Mouse (Mus musculus): ENCODE measurements at regions not wholly inside any gene's neighbourhood (a gene's known extent, or its start where the extent isn't known, plus 50 kb on each side); places are given as distances from the start of the nearest gene placed in this dataset.
"Not testable (repeated sequence)": the region's sequence is repeated elsewhere in the genome, so short reads cannot be mapped to it uniquely, and the experiment has no call there.

DNA sequence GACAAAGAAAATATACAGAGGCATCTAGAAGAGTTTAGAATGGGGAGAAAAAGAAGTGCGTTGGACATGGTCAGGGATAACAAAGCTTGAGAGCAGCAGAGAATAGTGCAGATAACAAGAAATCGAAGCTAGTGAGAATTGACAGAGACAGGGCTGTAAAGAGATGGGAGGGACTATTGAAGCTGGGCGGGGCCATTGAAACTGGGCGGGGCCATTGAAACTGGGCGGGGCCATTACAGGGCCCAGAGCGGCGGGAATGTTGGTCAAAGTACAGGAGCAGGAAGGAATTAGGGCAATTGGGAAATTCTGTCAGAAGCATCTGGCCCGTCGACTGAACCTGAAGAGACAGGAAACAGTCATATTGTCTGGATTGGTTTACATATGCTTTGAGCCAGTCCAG is 243.3 kb upstream of the Srek1ip1 start:
- no peak overlapping the region for H3K9ac ChIP-seq (replicated peaks)
- no peak for ATAC-seq
- no peak overlapping the region for H3K27ac ChIP-seq (ENCODE audit: low read depth)
- H3K4me1 ChIP-seq (ENCODE audit: insufficient read depth): no peaks in the 10 kb centered on the region
- no peak overlapping the region for H3K4me3 ChIP-seq (ENCODE audit: low read depth, low read length)
- no peaks in the 10 kb centered on the region for H3K9me3 ChIP-seq (ENCODE audit: low read length)
- H3K36me3 ChIP-seq (replicated peaks; ENCODE audit: insufficient read depth, low read length): no peaks in the 10 kb centered on the region
- WGBS (ENCODE audit: insufficient replicate concordance): 73% methylated on average over 9 of the region's 9 CpGs
- DNase-seq: no peak
- no peaks in the 10 kb centered on the region for H3K27me3 ChIP-seq (ENCODE audit: insufficient read depth, low read length)
- TF ChIP-seq EP300 (IDR thresholded peaks at IDR 0.05; ENCODE audit: low read depth) (no peak), CTCF (IDR thresholded peaks at IDR 0.05; ENCODE audit: low read depth) (no peak)
- H3K4me2 ChIP-seq (ENCODE audit: low read depth, low read length): no peak overlapping the region

DNA sequence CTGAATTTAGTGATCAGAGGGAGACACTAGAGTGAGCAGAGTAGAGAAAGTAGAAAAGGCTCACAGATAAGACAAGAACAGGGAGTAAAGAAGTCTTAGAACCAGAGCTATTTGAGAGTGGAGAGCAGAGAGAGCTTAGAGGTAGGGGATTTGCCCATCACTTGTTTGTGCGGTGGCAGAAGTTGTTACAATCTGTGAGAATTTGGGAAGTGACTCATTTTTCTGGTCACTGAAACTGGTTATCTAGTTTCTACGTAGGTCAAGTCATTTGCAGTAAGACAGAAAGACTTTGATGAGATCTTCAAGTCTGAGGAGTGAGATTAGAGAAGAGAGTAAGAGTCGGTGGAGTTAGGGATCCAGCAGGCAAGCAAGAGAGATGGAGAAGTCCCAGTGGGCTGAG is 239.0 kb upstream of the Srek1ip1 start:
- H3K36me3 ChIP-seq (replicated peaks; ENCODE audit: insufficient read depth, low read length): no peaks in the 10 kb centered on the region
- 58% methylated on average over 3 of the region's 3 CpGs for WGBS (ENCODE audit: insufficient replicate concordance)
- DNase-seq (no peak), ATAC-seq (no peak)
- no peak overlapping the region for H3K9ac ChIP-seq (replicated peaks)
- no peaks in the 10 kb centered on the region for H3K9me3 ChIP-seq (ENCODE audit: low read length)
- TF ChIP-seq EP300 (IDR thresholded peaks at IDR 0.05; ENCODE audit: low read depth): no peak
- H3K27ac ChIP-seq (ENCODE audit: low read depth): no peak overlapping the region
- H3K27me3 ChIP-seq (ENCODE audit: insufficient read depth, low read length): no peaks in the 10 kb centered on the region
- no peaks in the 10 kb centered on the region for H3K4me1 ChIP-seq (ENCODE audit: insufficient read depth)
- H3K4me2 ChIP-seq (ENCODE audit: low read depth, low read length): no peak overlapping the region
- H3K4me3 ChIP-seq (ENCODE audit: low read depth, low read length): no peak overlapping the region

DNA sequence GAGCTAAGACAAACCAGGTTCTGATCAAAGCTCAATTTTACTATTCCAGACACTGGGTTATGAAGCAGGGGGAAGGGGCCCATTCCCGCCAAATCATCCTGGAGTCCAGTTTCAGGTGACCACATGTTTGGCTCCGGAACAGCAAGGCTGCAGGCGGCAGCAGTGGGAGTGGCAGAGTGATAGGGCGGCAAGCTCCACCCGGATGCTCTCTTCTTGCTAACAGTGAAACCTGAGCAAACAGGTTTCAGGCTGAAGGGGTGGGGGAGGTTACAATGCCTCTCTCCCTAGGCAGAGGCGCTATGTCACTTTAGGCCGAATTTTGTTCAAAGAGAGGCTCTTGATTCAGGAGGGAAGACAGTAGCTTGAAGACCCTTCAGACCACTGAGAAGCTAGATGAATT is 235.7 kb upstream of the Srek1ip1 start:
- DNase-seq: not testable (repeated sequence)

DNA sequence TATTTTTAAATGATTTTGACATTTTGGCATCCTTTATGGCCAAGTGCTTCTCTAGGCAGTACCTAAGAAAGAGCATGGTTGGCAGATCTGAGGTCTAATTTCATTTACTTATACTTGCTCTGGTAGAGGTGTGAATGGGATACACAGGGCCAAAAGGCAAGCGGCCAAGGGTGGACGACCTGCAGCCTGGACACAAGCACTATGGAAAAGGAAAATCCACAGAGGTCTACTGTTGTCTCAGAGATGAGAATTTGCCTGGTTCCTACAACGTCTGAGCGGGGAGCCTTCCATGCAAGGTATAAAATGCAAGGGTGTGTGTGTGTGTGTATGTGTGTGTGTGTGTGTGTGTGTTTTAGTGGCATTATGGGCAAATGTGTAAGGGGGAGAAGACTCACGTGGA is 232.4 kb upstream of the Srek1ip1 start:
- H3K9ac ChIP-seq (replicated peaks): no peak overlapping the region
- WGBS (ENCODE audit: insufficient replicate concordance): 78% methylated on average over 5 of the region's 5 CpGs
- H3K36me3 ChIP-seq (replicated peaks; ENCODE audit: insufficient read depth, low read length): no peaks in the 10 kb centered on the region
- no peaks in the 10 kb centered on the region for H3K9me3 ChIP-seq (ENCODE audit: low read length)
- no peak overlapping the region for H3K27ac ChIP-seq (ENCODE audit: low read depth)
- H3K4me3 ChIP-seq (ENCODE audit: low read depth, low read length): no peak overlapping the region
- H3K4me2 ChIP-seq (ENCODE audit: low read depth, low read length): no peak overlapping the region
- TF ChIP-seq EP300 (IDR thresholded peaks at IDR 0.05; ENCODE audit: low read depth): no peak
- TF ChIP-seq CTCF (IDR thresholded peaks at IDR 0.05; ENCODE audit: low read depth): no peak
- ATAC-seq: no peak
- H3K4me1 ChIP-seq (ENCODE audit: insufficient read depth): no peaks in the 10 kb centered on the region
- H3K27me3 ChIP-seq (ENCODE audit: insufficient read depth, low read length): no peaks in the 10 kb centered on the region
- no peak for DNase-seq

More for the DNA sequence above, 235.7 kb upstream of the Srek1ip1 start:
- H3K4me2 ChIP-seq (ENCODE audit: low read depth, low read length); H3K4me1 ChIP-seq (ENCODE audit: insufficient read depth); H3K9me3 ChIP-seq (ENCODE audit: low read length); H3K36me3 ChIP-seq (replicated peaks; ENCODE audit: insufficient read depth, low read length); H3K27me3 ChIP-seq (ENCODE audit: insufficient read depth, low read length); H3K4me3 ChIP-seq (ENCODE audit: low read depth, low read length); ATAC-seq; H3K27ac ChIP-seq (ENCODE audit: low read depth); H3K9ac ChIP-seq (replicated peaks): not testable (repeated sequence)
- WGBS (ENCODE audit: insufficient replicate concordance): 40% methylated on average over 7 of the region's 7 CpGs

DNA sequence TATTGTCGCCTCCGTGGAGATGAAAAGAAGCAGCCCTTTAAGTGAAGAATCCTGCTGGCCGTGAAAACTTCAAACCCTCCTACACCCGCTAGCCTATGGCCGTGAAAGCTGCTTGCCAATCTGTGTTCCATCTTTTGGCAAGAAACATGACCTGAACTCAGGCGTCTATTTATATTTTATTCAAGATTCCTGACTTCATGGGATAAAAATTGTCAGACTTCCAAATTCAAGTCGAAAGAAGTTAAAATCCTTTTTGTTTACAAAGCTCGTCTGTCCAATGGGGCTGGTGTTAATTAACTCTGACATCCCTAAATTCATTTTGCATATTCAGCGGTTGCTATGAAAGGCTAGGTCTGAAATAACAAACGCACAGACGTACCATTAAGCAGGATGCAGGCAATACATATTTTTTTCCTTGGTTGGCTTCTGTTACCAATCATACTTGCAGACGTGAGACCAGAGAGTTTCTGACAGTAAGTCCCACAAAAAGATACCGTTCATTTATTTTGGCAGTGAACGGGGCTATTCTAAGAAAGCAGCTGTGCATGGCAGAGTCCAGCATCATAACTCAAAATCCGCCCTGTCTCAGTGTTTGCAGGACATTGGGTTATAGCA is 231.7 kb upstream of the Srek1ip1 start:
- H3K9me3 ChIP-seq (ENCODE audit: low read length): no peaks in the 10 kb centered on the region
- ATAC-seq: no peak
- H3K9ac ChIP-seq (replicated peaks): no peak overlapping the region
- H3K4me3 ChIP-seq (ENCODE audit: low read depth, low read length): no peak overlapping the region
- TF ChIP-seq EP300 (IDR thresholded peaks at IDR 0.05; ENCODE audit: low read depth): no peak
- no peak for TF ChIP-seq CTCF (IDR thresholded peaks at IDR 0.05; ENCODE audit: low read depth)
- H3K36me3 ChIP-seq (replicated peaks; ENCODE audit: insufficient read depth, low read length): no peaks in the 10 kb centered on the region
- 70% methylated on average over 15 of the region's 15 CpGs for WGBS (ENCODE audit: insufficient replicate concordance)
- no peak for DNase-seq
- no peak overlapping the region for H3K27ac ChIP-seq (ENCODE audit: low read depth)
- no peak overlapping the region for H3K4me2 ChIP-seq (ENCODE audit: low read depth, low read length)
- no peaks in the 10 kb centered on the region for H3K27me3 ChIP-seq (ENCODE audit: insufficient read depth, low read length)
- H3K4me1 ChIP-seq (ENCODE audit: insufficient read depth): no peaks in the 10 kb centered on the region

DNA sequence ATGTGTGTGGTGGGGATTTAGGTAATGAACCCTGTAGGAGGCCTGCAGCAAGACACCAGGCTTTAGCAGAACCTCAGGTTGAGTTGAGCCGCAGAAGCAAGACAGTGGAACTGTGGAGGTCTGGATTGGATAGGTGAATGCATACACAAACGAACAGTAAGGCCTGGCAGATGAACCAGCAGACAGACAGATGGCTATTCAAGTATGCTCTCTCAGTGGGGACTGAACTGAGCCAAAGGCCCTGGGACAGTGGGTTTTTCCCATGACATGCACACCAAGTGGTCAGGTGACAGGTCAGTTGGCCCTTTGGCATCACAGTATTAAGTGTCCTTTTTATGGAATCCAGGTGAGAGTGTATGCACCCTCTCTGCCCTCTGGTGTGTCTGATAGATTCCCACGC is 229.7 kb upstream of the Srek1ip1 start:
- Histone ChIP-seq H3K36me3 (replicated peaks; ENCODE audit: insufficient read depth, low read length) (no peaks in the 10 kb centered on the region), H3K9ac (replicated peaks) (no peak overlapping the region), H3K27me3 (ENCODE audit: insufficient read depth, low read length) (no peaks in the 10 kb centered on the region), H3K27ac (ENCODE audit: low read depth) (no peak overlapping the region), H3K4me2 (ENCODE audit: low read depth, low read length) (no peak overlapping the region), H3K4me1 (ENCODE audit: insufficient read depth) (no peaks in the 10 kb centered on the region), H3K4me3 (ENCODE audit: low read depth, low read length) (no peak overlapping the region), H3K9me3 (ENCODE audit: low read length) (no peaks in the 10 kb centered on the region)
- DNase-seq: no peak
- TF ChIP-seq EP300 (IDR thresholded peaks at IDR 0.05; ENCODE audit: low read depth) (no peak), CTCF (IDR thresholded peaks at IDR 0.05; ENCODE audit: low read depth) (no peak)
- 58% methylated on average over 3 of the region's 3 CpGs for WGBS (ENCODE audit: insufficient replicate concordance)
- ATAC-seq: no peak

DNA sequence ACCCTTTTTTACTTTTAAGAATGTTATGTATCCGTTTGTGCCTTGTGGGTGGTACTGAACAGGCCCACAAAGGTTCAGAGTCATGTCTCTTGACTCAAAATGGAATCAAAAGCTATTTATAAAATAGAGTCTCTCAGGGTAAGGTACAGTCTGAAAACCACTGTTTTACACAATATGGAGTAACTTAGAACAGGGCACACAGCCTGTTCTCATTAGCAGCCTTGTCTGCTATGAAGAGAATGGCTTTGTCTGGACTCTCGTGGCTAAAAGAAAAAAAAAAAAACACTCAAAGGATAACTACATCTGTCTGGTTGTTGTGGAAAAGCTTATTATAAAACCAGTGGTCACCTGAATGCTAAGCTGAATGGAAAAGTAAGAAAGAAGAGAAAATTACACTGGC is 229.3 kb upstream of the Srek1ip1 start:
- TF ChIP-seq EP300 (IDR thresholded peaks at IDR 0.05; ENCODE audit: low read depth) (no peak), CTCF (IDR thresholded peaks at IDR 0.05; ENCODE audit: low read depth) (no peak)
- no peak for ATAC-seq

More for the DNA sequence above, 229.3 kb upstream of the Srek1ip1 start:
- Histone ChIP-seq H3K4me3 (ENCODE audit: low read depth, low read length) (no peak overlapping the region), H3K27ac (ENCODE audit: low read depth) (no peak overlapping the region), H3K36me3 (replicated peaks; ENCODE audit: insufficient read depth, low read length) (no peaks in the 10 kb centered on the region), H3K4me2 (ENCODE audit: low read depth, low read length) (no peak overlapping the region), H3K9ac (replicated peaks) (no peak overlapping the region), H3K27me3 (ENCODE audit: insufficient read depth, low read length) (no peaks in the 10 kb centered on the region), H3K4me1 (ENCODE audit: insufficient read depth) (no peaks in the 10 kb centered on the region), H3K9me3 (ENCODE audit: low read length) (no peaks in the 10 kb centered on the region)
- DNase-seq: no peak
- 56% methylated on average over 2 of the region's 2 CpGs for WGBS (ENCODE audit: insufficient replicate concordance)

Data from liver, postnatal 0 days (tissue).